Mouse (Mus musculus): ENCODE measurements around the gene Fbxo31. TPM values are rescaled to one million over a fixed set of nuclear protein-coding genes. Genes with fewer than 3 reads are reported as not detected.
A peak's percentile ranks its signal among the peaks of the same experiment; 100 is the strongest.

Gene Fbxo31
- 10.9 and 17.0 TPM in 2 replicates for polyA plus RNA-seq (2016; fragmentation: Nextera tagmentation; extraction: Ambion mirVana)

DNA sequence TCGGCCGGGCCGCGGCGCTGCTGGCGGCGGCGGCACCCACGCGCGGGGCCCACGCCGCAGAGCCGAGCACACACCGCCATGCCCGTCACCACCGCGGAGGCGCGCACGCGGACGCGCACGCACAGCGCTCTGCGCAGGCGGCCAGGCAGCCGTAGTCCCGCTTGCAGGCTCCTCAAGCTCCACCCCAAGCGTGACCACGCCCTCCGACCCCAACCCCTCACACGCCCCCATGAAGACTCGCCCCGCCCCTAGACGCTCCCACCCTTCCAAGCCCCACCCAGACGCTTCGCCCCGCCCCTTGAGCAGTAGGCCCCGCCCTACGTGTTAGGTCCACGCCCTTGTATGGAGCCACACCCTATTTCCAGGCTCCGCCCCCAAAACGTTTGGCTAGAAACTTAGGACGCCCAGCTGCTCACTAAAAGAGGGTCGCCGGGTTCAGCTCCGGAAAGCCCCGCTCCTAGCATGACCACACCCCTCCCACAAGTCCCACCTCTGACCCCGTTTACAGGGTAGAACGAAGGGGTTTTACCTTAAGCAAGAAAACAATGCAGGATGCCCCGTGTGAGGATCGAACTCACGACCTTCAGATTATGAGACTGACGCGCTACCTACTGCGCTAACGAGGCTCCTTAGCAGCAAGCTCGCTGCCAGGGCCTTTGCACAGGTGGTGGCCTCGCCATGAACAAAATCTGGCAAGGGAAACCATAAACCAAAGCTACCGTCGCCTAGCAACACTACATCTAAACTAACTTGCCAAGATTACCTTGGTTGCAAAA lies at the start of gene Fbxo31:
Fbxo31 (minus strand) TSS at position 131 of the 776 bp plus-strand sequence.
- H3K27me3 ChIP-seq (ENCODE audit: insufficient read depth, poor library complexity, severe bottlenecking): no peaks in the 10 kb centered on the region
- no peaks in the 10 kb centered on the region for H3K36me3 ChIP-seq
- H3K4me3 ChIP-seq: peak within 1 kb of the TSS; percentile 91
- DNase-seq (ENCODE audit: low spot score): peak; percentile 99
- no peaks in the 10 kb centered on the region for H3K9me3 ChIP-seq
- WGBS: 1% methylated on average over 62 of the region's 63 CpGs
- peak within 1 kb of the TSS; percentile 89 for H3K27ac ChIP-seq
- peaks cover 37% of the 10 kb centered on the region for H3K4me1 ChIP-seq

DNA sequence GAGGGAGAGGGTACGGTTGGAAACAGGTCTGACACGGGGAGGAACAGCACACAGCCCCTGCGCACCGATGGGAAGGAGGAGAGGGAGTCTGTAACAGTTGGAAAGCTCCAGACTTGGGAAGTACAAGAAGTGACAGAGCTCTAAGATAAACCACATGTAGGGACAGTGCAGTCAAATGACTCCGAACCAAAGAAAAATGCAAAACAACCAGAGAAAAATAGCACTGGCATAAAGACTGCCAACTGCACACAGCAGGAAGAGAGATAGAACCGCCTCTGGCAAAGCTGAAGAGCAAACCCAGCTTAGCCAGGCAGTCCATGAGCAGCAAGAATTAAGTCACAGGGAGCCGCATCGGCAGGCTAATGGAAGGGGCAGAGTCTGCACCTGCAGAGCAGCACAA lies 44.4 kb upstream of the Fbxo31 start:
- Histone ChIP-seq H3K27ac (no peak overlapping the region), H3K9me3 (no peaks in the 10 kb centered on the region), H3K36me3 (peaks cover 16% of the 10 kb centered on the region), H3K27me3 (ENCODE audit: insufficient read depth, poor library complexity, severe bottlenecking) (no peaks in the 10 kb centered on the region), H3K4me3 (no peak overlapping the region), H3K4me1 (peaks cover 63% of the 10 kb centered on the region)
- no peak for DNase-seq (ENCODE audit: low spot score)
- WGBS: 91% methylated on average over 8 of the region's 8 CpGs

DNA sequence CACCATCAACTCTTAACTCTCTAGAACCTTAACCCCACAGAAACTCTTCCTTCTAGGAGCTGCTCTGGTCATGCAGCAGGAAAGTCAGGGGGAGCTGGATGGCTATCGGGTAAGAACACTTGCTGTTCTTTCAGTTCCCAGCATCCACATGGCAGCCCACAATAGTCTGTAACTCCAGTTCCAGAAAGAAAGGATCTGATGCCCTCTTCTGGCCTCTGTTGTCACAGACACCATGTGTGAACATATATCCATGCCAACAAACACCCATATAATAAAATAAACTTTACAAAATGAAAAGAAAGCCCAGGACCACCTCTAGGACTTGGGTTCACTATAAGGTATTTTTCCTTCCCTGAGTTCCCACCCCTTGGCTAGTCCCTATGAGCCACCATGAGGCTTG lies 43.3 kb upstream of the Fbxo31 start:
- no peak overlapping the region for H3K4me3 ChIP-seq
- H3K9me3 ChIP-seq: no peaks in the 10 kb centered on the region
- H3K27me3 ChIP-seq (ENCODE audit: insufficient read depth, poor library complexity, severe bottlenecking): no peaks in the 10 kb centered on the region
- H3K4me1 ChIP-seq: peaks cover 64% of the 10 kb centered on the region
- peaks cover 17% of the 10 kb centered on the region for H3K36me3 ChIP-seq
- no peak overlapping the region for H3K27ac ChIP-seq
- 65% methylated on average over 1 of the region's 1 CpGs for WGBS
- DNase-seq (ENCODE audit: low spot score): no peak

DNA sequence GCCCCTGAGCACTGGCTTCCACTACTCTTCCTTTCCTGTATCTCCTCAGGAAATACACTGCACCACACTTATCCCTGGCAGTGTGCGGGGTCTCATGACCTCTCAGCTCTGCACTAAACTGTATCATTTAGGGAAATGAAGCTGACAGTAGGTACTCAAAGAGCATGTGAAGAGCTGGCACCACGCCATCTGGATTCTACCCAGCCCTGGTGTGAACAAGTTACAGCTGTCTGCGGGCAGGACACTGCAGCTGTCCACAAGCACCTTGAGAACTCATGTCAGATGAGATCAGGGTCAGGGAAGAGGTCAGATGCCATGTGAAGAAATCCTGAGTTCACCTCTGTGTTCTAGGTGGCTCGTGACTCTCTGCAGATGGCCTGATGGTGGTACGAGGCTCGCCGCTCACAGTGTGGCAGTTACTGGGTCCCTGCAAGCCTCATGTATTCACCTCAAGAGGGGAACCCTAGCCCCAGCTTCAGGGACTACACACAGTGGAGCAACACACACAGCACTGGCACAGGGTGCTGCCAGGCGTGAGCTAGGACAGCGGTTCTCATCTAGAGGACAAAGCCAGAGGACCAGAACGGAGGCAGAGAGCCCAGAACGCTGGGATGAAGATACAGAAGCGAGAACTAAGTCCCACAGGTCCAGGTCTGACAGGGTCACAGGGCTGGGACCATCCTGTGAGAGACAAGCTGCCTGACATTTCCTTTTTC lies 42.4 kb upstream of the Fbxo31 start:
- Histone ChIP-seq H3K36me3 (peaks cover 23% of the 10 kb centered on the region), H3K27ac (peak overlapping the region; percentile 38; the same call in 1 of the 2 replicates), H3K27me3 (ENCODE audit: insufficient read depth, poor library complexity, severe bottlenecking) (no peaks in the 10 kb centered on the region), H3K4me1 (peaks cover 56% of the 10 kb centered on the region), H3K4me3 (no peak overlapping the region), H3K9me3 (no peaks in the 10 kb centered on the region)
- no peak for DNase-seq (ENCODE audit: low spot score)
- 78% methylated on average over 12 of the region's 12 CpGs for WGBS

DNA sequence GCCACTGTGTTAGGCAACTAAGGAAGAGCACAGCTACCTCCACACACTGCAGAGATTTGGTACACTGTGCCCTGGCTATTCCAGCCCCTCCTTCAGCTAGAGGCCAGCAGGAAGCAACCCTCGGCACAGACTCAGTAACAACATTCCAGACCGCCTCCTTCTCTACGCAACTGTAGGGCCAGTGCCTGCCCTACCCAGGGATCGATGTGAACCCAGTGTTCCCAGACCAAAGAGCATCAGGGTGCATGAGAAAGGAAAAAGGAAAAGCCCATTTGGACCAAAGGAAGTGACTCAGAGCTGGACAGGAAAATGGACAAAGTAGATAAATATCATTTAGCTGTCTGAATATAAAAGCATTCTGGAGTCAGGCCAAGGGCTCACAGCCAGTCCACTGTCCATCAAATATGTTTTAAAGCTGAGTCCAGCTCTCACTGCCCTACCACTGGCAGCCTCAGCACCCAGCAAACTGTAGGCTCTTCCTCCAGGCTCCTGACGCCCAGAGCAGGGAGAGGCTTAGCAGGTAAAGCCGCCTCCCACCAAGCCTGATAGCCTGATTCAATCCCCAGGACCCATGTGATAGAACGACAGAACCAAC lies 40.9 kb upstream of the Fbxo31 start:
- H3K4me1 ChIP-seq: peaks cover 42% of the 10 kb centered on the region
- DNase-seq (ENCODE audit: low spot score): no peak

DNA sequence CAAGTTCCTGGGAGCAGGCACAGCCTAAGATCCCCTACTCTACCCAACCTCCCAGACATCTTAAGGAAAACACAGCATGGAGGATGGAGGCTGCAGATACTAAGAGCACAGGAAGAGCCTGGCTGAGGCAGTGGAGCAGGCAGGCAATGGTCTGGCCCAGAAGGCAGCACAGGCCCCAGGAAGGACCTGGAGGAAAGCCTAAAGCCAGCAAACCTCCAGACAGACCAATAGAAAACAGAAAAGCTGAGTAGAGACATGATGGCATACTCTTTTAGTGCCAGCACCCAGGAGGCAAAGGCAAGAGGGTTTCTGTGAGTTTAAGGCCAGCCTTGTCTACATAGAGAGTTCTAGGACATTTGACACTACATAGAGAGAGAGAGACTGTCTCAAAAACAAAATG lies 34.8 kb upstream of the Fbxo31 start:
- H3K4me1 ChIP-seq: peaks cover 24% of the 10 kb centered on the region
- no peaks in the 10 kb centered on the region for H3K9me3 ChIP-seq
- DNase-seq (ENCODE audit: low spot score): no peak
- no peak overlapping the region for H3K4me3 ChIP-seq
- no peaks in the 10 kb centered on the region for H3K27me3 ChIP-seq (ENCODE audit: insufficient read depth, poor library complexity, severe bottlenecking)
- H3K36me3 ChIP-seq: peaks cover 65% of the 10 kb centered on the region
- H3K27ac ChIP-seq: 0 out of 2 replicates have a peak overlapping the region, but pooled peaks have one; percentile 36

More for the DNA sequence above, 40.9 kb upstream of the Fbxo31 start:
- WGBS: 39% methylated on average over 7 of the region's 7 CpGs
- no peaks in the 10 kb centered on the region for H3K27me3 ChIP-seq (ENCODE audit: insufficient read depth, poor library complexity, severe bottlenecking)
- 0 out of 2 replicates have a peak overlapping the region, but pooled peaks have one; percentile 57 for H3K27ac ChIP-seq
- no peak overlapping the region for H3K4me3 ChIP-seq
- H3K36me3 ChIP-seq: peaks cover 33% of the 10 kb centered on the region
- no peaks in the 10 kb centered on the region for H3K9me3 ChIP-seq

DNA sequence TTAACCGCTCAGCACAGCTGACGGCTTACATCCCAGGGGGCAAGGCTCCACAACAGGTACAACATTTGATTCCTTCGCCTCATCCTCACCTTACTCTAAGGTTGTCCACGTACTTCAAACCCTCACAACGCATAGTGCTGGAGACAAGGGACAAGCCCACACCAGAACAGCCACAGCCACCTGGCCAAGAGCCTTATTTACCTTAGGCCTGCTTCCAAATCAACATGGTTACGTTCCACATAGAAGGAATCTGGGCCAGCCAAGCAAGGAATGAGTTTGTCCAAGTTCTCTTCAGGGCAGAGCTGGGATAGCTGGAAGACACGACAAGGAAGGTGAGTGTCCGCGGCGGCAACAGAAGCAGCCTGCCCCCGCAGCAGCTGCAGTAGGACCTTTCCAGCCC lies 31.3 kb upstream of the Fbxo31 start:
- no peaks in the 10 kb centered on the region for H3K9me3 ChIP-seq
- WGBS: 84% methylated on average over 11 of the region's 11 CpGs
- H3K27me3 ChIP-seq (ENCODE audit: insufficient read depth, poor library complexity, severe bottlenecking): no peaks in the 10 kb centered on the region
- H3K4me3 ChIP-seq: no peak overlapping the region
- H3K36me3 ChIP-seq: peaks cover 66% of the 10 kb centered on the region
- H3K27ac ChIP-seq: no peak overlapping the region
- no peak for DNase-seq (ENCODE audit: low spot score)
- H3K4me1 ChIP-seq: peaks cover 11% of the 10 kb centered on the region

DNA sequence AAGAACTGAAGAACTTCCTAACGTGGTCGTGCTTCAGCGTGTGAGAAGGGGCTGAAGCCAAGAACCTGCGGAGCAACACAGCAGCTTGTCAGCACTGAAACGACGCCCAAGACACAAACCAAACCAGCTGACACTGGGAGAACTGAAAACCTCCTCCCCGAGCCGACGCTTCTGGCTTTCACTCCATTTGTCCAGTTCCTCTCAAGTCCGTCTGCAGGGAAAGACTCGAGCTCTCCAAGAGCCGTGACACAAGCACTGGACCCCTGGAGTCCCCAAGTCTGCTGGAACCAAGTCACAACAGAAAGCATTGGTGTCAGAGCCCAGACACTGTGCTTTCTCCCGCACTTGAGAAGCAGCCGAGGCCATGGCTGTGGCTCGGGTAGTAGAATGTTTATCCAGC lies 30.6 kb upstream of the Fbxo31 start:
- no peak for DNase-seq (ENCODE audit: low spot score)

DNA sequence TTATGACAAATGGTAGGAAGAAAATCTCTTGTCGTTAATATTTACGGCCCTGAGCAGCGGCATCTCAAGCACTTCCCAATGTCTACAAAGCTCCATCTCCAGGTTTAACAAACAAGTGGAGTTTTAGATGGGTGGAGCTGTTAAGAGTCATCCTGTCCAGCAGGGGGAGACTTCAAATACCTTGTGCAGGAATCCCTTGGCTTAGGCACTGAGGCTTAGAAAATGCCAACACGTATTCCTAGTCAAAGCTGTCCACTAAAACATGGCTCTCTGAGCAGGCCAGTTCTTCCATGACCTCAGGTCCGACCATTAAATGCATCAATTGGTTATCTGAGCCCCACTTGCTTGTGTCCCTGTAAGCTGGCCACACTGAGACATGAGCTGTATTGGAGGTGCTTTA lies 29.1 kb upstream of the Fbxo31 start:
- Histone ChIP-seq H3K4me3 (no peak overlapping the region), H3K27me3 (ENCODE audit: insufficient read depth, poor library complexity, severe bottlenecking) (no peaks in the 10 kb centered on the region), H3K4me1 (no peaks in the 10 kb centered on the region), H3K27ac (no peak overlapping the region), H3K36me3 (peaks cover 85% of the 10 kb centered on the region), H3K9me3 (no peaks in the 10 kb centered on the region)
- 89% methylated on average over 5 of the region's 5 CpGs for WGBS
- DNase-seq (ENCODE audit: low spot score): no peak

More for the DNA sequence above, 30.6 kb upstream of the Fbxo31 start:
- Histone ChIP-seq H3K9me3 (no peaks in the 10 kb centered on the region), H3K36me3 (peaks cover 73% of the 10 kb centered on the region), H3K27ac (no peak overlapping the region), H3K4me3 (no peak overlapping the region), H3K4me1 (peaks cover 11% of the 10 kb centered on the region), H3K27me3 (ENCODE audit: insufficient read depth, poor library complexity, severe bottlenecking) (no peaks in the 10 kb centered on the region)
- 81% methylated on average over 15 of the region's 15 CpGs for WGBS

DNA sequence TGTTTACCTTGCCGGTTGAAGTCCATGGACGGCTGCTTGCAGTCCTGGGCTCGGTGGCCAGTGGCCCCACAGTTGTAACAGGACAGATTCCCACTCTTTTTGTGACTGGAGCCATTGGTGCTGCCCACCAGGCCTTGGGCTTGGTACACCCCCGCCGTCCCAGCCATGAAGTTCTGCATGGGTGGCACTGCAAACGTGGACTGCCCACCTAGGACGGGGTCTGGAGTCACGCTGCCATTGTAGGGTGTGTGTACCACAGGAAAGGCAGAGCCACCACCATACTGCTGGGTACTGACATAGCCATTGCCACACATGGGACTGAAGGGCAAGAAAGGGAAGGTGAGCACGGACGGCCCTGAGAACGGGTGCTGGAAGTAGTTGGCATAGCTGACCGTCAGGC lies 25.2 kb upstream of the Fbxo31 start:
- no peak overlapping the region for H3K4me3 ChIP-seq
- H3K36me3 ChIP-seq: peaks cover 92% of the 10 kb centered on the region
- WGBS: 92% methylated on average over 12 of the region's 12 CpGs

DNA sequence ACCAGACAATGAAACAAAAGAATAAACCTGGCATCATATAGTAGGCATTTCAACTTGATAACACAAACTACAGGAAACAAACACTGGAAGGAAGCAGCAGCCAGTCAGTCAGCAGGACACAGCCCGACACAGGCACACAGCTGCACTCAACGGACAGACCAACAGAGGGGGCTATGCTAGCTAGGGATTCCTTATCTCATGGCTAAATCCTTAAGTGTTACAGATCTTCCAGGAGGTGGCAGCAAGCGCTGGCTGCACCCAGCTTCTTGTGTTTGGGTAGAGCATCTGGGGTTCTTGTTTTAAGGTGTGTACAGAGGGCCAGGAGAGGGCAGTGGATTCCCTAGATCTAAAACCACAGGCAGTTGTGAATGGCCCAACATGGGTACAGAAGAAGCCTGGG lies 24.3 kb upstream of the Fbxo31 start:
- Histone ChIP-seq H3K36me3 (peaks cover 89% of the 10 kb centered on the region), H3K4me1 (no peaks in the 10 kb centered on the region), H3K27me3 (ENCODE audit: insufficient read depth, poor library complexity, severe bottlenecking) (no peaks in the 10 kb centered on the region), H3K4me3 (no peak overlapping the region), H3K9me3 (no peaks in the 10 kb centered on the region), H3K27ac (no peak overlapping the region)
- 28% methylated on average over 3 of the region's 3 CpGs for WGBS
- no peak for DNase-seq (ENCODE audit: low spot score)

More for the DNA sequence above, 25.2 kb upstream of the Fbxo31 start:
- H3K9me3 ChIP-seq: no peaks in the 10 kb centered on the region
- H3K4me1 ChIP-seq: no peaks in the 10 kb centered on the region
- no peak overlapping the region for H3K27ac ChIP-seq
- DNase-seq (ENCODE audit: low spot score): no peak
- H3K27me3 ChIP-seq (ENCODE audit: insufficient read depth, poor library complexity, severe bottlenecking): no peaks in the 10 kb centered on the region

DNA sequence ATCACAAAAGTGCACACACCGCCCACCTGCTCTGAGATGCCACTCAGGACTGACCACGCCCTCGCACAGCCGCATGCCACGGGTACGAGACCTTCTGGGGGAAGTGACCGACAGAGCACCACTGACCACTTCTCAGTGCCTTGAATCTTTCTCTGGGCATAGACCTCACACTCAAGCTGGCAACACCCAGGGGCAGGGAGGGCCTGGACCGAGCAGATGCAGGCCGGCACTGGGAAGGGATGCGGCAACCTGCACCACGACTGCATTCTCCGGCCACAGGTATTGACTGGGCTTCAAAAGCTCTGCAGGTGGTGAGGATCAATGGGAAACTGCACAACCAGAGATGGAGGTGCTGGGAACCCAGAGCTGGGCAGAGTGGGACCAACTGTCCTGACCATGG lies 23.8 kb upstream of the Fbxo31 start:
- no peaks in the 10 kb centered on the region for H3K9me3 ChIP-seq
- H3K27me3 ChIP-seq (ENCODE audit: insufficient read depth, poor library complexity, severe bottlenecking): no peaks in the 10 kb centered on the region
- no peak for DNase-seq (ENCODE audit: low spot score)
- H3K36me3 ChIP-seq: peaks cover 89% of the 10 kb centered on the region
- H3K4me3 ChIP-seq: no peak overlapping the region
- H3K4me1 ChIP-seq: no peaks in the 10 kb centered on the region
- no peak overlapping the region for H3K27ac ChIP-seq
- 94% methylated on average over 12 of the region's 12 CpGs for WGBS

DNA sequence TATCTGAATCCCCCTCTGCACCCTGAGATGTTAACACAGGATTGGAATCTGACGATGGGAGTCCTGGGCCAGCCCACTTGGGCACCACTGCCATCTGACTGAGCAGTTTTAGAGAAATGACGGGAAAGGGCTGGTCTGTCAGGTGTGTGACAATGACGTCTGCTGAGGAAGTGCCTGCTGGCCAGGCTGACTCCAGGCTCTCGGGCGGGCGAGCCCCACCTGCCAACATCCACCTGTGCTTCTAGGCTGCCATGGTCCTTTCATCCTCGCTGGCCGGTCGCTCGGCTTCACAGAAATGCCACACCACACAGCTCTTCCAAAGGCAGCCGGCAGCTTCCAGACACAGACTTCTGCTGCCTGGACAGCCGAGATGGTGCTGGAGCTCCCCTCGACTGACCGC lies 21.2 kb upstream of the Fbxo31 start:
- Histone ChIP-seq H3K4me1 (no peaks in the 10 kb centered on the region), H3K27me3 (ENCODE audit: insufficient read depth, poor library complexity, severe bottlenecking) (no peaks in the 10 kb centered on the region), H3K27ac (no peak overlapping the region), H3K36me3 (peaks cover 84% of the 10 kb centered on the region), H3K4me3 (no peak overlapping the region), H3K9me3 (no peaks in the 10 kb centered on the region)
- WGBS: 87% methylated on average over 14 of the region's 14 CpGs
- no peak for DNase-seq (ENCODE audit: low spot score)

Data from heart, embryonic 10.5 days (tissue).